Mouse (Mus musculus): Measurements from ENCODE around the gene Enkd1. TPM values are rescaled to one million over a fixed set of nuclear protein-coding genes. Genes with fewer than 3 reads are reported as not detected.

Enkd1 gene
- 1 to 10 TPM in 1 of 2 experiments, under 1 TPM in 1; 0.69 to 1.4 TPM for total RNA-seq (2021)
- long read RNA-seq, experiment 1, partial matches to known transcripts, result 0 of 2 reads
- long read RNA-seq, experiment 1, other reads (novel, unspliced or antisense), result 2 of 2 reads
- long read RNA-seq, experiment 2, partial matches to known transcripts, result 1 of 1 reads
- long read RNA-seq, experiment 2, other reads (novel, unspliced or antisense), result 0 of 1 reads

DNA sequence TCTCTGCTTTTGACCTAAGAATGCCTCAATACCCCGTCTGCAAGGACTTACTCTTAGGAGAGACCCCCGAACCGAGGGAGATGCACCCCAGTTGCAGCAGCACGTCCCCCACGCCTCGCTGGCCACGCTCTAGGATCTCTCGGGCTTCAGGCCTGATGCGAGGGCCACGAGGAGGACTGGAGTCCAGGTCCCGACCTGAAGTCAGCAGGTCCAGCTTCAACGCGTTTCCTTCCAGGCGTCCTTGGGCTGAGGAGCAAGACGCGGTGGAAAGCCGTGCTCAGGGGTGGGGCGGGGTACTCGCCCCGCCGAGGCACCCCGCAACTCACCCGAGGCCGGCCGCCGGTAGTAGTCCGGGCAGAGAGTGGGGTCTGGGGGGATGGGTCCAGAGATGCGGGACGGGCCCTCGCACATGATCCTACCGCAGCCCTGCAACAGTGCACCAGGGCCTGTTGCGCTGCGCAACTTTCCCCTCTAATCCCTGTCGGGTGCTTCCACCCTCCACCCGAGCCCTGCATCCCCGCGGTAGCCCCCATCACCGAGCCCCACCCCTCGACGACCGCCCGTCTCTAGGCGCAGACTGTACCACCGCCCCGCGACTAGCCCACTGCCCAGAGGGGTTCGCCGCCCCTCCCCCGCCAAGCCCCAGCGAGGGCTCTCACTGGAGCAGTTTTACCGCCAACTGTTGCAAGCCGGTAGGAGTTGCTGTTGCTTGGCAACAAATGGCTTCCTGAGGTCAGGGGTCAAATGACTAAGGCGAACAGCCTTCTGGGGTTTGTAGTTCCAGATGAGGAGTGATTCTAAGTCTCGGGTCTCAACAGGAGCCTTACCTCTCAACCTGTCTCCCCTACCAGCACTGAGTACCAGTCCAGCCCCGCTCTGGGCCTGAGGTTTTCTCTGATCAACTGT, at the start of gene Enkd1, which contains the start of gene 4933405L10Rik:
Enkd1 (minus strand) TSS at position 713 of the 906 bp plus-strand sequence.
4933405L10Rik (plus strand) TSS at position 158 of the 906 bp plus-strand sequence.
- peak; percentile 92 for DNase-seq (ENCODE audit: low spot score)

DNA sequence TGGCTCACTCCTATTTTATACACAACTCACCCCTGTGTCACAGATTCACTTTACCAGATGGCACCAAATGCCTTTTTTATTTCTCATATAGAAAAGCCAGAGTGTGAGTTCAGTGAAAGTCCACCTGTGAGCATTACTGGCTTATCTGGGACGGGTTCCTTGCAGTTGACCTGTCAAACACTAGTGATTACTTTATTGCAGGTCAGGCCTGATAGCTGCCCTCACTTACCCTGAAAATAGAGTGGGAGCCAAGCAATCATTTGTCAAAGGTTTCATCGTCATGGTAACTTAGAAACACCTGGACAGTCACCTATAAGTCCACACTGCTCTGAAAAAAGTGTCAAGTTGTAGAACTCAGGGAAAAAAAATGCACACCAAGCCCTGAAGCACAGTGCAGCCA, 46.7 kb upstream of the Enkd1 start:
- no peak for DNase-seq (ENCODE audit: low spot score)

DNA sequence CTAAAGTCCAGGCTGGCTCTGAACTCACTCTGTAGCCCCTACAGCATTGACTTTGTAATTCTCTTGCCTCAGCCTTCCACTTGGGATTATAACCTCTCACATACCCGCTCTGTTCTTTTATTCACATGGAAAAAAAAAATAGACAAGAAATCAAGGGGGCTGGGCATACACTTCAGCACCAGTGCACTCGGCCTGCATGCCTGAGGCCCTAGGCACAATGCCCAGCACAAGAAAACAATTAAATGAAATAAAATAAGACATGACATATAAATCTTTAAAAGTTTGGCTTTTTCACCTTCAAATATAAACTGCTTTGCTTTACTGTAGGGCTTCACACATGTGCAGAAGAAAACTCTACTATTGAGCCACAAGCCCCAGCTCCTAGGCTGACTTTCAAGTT, 45.9 kb upstream of the Enkd1 start:
- DNase-seq (ENCODE audit: low spot score), result no peak

GRCm38 (mm10) chr8:105750606-105751005, 42.6 kb upstream of the Enkd1 start:
- peak; percentile 29 for DNase-seq (ENCODE audit: low spot score)

DNA sequence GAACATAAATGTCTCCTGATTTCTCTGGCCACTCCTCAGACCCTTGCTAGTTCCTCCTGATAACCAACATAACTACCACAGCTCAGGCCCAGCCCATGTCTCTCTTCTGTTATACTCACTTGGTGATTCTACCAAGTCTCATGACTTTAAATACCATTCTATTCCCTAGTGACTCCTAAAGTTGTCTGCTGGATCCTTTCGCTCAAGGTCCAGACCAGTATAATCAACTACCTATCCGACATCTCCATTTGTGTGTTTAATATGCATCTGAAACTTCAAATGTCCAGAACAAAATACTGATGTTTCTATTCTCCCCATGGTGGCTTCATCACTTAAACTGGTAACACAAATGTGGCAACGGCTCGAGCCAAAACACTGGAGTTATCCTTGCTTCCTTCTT, 35.3 kb upstream of the Enkd1 start:
- DNase-seq (ENCODE audit: low spot score), result no peak

DNA sequence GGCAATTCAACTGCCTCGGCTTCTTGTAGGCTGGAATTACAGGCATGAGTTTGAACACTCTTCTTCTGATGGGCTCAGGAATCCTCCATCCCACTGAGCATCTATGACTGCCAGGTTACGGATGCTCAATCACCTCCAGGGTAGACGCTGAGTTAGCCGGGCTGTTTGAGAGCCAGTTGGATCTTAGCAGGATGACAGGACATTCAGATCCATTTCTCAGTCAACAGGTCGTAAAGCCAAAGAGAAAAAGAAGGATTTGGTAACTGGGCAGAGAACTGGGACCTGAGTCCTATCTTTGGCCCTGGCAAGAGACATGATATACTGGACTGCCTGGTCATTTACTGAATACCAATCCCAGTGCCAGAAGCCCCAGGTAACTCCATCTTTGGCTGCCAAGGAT, 31.2 kb upstream of the Enkd1 start:
- DNase-seq (ENCODE audit: low spot score), result peak; percentile 67

DNA sequence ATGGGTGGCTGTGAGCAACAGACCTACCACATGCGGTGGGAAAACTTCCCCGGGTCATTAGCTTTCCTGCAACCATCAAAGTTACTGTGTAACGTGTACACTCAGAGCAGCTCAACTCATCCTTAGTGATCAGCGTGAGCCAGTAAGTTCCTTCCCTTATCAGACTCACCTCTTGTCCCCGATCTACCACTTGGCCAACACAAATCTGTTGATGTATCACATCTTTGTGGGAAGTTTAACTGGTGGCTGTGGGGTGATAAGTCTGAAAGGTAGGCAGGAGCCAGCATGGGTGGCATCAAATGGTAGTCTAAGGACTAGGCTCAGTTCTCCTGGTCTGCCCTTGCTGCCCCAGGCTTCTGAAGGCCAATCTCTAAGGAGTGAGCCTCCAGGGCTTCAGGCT, 24.2 kb upstream of the Enkd1 start:
- no peak for DNase-seq (ENCODE audit: low spot score)

GRCm38 (mm10) chr8:105727397-105728124, 19.6 kb upstream of the Enkd1 start:
- DNase-seq (ENCODE audit: low spot score), result peak; percentile 33

GRCm38 (mm10) chr8:105725726-105726125, 17.7 kb upstream of the Enkd1 start:
- DNase-seq (ENCODE audit: low spot score), result no peak

DNA sequence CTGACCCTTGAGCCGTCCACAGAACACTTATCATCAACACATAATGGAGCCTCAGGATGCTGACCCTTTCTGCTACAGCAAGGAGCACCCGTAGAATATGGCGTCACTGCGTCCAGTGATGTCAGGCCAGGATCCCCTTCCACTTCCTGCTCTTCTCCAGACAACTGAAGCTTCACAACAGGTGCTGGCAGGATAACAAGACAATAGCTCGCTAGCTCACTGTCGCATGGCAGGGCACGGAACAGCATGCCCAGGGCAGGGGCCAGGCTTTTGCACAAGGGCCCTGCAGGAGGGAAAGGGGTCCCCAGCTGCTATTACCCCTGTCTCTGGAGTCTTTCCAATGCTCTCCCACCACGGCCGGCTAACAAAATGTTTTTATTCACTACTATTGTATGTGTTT, 14.9 kb upstream of the Enkd1 start:
- DNase-seq (ENCODE audit: low spot score), result no peak

GRCm38 (mm10) chr8:105719637-105720036, 11.6 kb upstream of the Enkd1 start:
- no peak for DNase-seq (ENCODE audit: low spot score)

GRCm38 (mm10) chr8:105716302-105716945, 8.4 kb upstream of the Enkd1 start:
- no peak for DNase-seq (ENCODE audit: low spot score)

DNA sequence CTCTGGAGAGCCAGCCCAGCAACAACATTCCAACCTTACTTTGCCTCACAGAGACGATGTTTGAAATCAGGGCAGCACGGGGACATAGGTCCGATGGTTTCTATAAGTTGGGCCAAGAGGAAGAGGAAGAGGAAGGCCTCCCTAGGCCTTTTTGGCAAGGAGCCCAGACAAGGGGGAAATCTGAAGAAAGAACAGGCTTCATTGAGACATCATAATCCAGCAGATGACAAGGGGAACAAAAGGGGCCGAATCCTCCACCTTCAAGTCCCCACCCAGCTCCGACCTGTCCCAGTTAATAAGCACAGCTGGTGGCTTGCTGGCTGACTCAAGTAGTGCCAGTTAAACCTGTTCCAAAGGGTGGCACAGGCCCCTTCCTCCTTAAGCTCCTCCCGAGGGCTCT, 7.0 kb upstream of the Enkd1 start:
- no peak for DNase-seq (ENCODE audit: low spot score)

DNA sequence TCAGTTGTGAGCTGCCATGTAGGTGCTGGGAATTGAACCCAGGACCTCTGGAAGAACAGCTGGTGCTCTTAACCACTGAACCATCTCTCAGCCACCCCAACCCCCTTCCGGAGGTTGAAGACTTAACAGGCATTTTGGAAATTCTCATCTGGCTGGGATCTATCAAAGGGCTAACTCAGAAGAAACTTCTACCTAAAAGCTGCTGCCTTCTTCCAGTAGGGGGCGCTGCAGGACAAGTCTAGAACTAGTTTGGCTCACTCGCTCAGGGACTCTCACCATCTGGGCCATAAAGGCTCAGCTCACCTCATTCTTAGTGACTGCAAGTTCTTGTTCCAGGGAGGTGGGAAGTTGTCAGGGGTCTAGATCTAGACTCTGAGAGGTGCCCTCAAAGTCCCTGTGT, 6.1 kb upstream of the Enkd1 start:
- peak; percentile 92 for DNase-seq (ENCODE audit: low spot score)

DNA sequence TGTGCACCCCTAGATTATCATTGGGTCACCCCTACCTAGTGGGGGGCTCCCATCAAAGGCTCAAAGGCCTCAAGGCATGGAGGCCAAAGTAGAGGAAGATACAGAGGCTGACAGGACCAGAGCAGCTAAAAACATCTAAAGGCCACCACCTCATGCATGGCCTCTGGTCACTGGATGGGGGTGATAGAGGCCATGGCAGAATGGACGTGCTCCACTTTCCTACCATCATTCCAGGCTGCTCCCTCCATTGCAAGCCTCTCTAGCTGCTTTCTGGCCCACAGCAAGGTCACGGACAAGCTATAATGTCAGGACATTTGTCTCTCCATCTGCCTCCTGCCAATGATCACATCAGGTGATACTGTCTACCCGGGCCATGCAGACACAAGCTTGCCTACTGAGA, 4.3 kb upstream of the Enkd1 start:
- DNase-seq (ENCODE audit: low spot score), result no peak

GRCm38 (mm10) chr8:105709317-105709716, 1.3 kb upstream of the Enkd1 start:
- no peak for DNase-seq (ENCODE audit: low spot score)

DNA sequence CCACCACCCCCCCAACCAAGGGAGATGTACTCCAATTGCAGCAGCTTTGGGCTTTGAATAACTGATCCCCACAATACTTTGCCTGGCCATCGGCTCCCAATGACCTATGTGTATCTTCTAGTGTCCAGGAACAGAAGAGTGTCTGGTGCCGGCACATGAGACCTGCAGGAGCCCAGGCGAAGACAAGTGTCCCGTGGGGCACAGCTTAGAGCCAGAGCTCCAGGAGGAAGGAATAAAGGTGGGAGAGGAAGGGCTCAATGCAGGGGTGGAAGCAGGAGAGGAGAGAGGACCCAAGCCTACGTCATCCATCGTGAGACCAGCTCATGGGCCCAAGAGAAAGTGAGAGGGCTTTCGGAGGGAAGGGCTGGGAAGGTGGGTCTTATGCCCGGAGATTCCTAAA, 665 bp upstream of the Enkd1 start:
- DNase-seq (ENCODE audit: low spot score), result no peak

GRCm38 (mm10) chr8:105706426-105706825, 1.6 kb downstream of the Enkd1 start:
- no peak for DNase-seq (ENCODE audit: low spot score)

- DNase-seq (ENCODE audit: low spot score), result no peak
Measured at GRCm38 (mm10) chr8:105704955-105705354, 3.1 kb downstream of the Enkd1 start.

DNA sequence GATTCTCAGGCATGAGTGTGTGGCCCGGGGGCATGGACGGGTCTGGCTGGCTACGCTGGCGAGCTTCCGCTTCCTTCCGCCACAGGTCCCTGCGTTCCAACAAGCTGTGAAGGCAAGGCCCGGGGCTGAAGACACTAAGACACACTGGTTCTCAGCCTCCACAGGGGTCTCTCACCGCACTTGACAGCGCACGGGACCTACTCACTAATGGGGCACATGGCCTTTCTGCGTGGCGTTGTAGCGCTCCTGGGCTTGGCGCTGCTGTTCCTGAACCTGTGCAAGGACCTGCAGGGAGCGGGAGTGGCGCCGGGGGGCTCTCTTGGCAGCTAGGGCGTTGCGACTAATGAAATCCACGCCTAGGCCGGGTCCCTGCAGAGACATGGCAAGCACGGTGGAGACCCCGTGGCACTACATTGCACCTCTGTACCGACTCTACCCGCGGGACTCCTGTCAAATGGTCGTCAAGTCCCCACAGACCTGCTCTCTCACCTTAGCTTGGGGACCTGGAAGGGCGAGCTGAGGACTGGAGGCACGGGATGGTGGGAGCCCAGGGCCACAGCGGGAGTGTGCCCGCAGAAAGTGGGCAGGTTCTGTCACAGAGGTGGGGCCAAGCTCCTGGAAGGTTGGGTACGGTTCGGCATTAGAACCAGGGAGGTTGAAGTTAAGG, 3.7 kb downstream of the Enkd1 start:
- no peak for DNase-seq (ENCODE audit: low spot score)
